Mouse (Mus musculus) layer of hippocampus, adult 2 months (tissue): Measurements from ENCODE around the gene Trim65. TPM values are rescaled to one million over a fixed set of nuclear protein-coding genes. Genes with fewer than 3 reads are reported as not detected.

Experiments
- DNase-seq, 2 experiments: peaks; one replicate each; pipeline ENCODE4 v3.0.0; 2022; ENCODE audit warnings: low spot score in 2 of 2
- H3K27ac ChIP-seq: fragments of 200-600 bp; 2 replicates; pipeline ENCODE4 v1.8.1; 2022
- H3K4me3 ChIP-seq: fragments of 200-600 bp; 2 replicates; pipeline ENCODE4 v1.8.1; 2022; ENCODE audit warnings: mild to moderate bottlenecking
- CTCF ChIP-seq: fragments of 200-600 bp; conservative IDR thresholded peaks from 2 replicates; pipeline ENCODE4 v1.8.1; 2022; ENCODE audit warnings: antibody characterized with exemption, mild to moderate bottlenecking, moderate library complexity
- total RNA-seq, 2 experiments: library from RNA; stranded (reverse); gene quantifications; 2 replicates each; pipeline ENCODE4 v1.2.3; 2021

Gene Trim65
- total RNA-seq, 2 experiments from 2014 or later: 6.9 to 7.7 TPM

DNA sequence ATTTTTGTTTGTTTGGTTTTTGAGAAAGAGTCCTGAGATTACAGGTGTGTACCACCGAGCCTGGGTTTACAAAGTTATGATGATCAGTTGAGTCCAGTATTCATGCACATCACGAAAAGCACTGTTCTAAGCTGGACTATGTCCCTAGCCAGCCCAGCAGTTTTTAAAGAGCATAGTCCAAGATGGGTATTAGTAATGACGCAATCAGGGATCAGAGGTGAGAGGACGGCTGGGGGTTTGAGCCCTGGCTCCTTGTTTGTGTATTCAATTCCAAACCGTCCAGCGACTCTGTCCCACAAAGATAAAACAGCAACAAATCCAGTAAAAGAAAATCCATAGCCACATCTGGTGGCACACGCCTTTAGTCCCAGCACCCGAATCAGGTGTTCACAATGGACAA is 42.7 kb downstream of the Trim65 start:
- Histone ChIP-seq H3K27ac (no peak overlapping the region), H3K4me3 (no peak overlapping the region)
- DNase-seq: no peak
- no peak for TF ChIP-seq CTCF

DNA sequence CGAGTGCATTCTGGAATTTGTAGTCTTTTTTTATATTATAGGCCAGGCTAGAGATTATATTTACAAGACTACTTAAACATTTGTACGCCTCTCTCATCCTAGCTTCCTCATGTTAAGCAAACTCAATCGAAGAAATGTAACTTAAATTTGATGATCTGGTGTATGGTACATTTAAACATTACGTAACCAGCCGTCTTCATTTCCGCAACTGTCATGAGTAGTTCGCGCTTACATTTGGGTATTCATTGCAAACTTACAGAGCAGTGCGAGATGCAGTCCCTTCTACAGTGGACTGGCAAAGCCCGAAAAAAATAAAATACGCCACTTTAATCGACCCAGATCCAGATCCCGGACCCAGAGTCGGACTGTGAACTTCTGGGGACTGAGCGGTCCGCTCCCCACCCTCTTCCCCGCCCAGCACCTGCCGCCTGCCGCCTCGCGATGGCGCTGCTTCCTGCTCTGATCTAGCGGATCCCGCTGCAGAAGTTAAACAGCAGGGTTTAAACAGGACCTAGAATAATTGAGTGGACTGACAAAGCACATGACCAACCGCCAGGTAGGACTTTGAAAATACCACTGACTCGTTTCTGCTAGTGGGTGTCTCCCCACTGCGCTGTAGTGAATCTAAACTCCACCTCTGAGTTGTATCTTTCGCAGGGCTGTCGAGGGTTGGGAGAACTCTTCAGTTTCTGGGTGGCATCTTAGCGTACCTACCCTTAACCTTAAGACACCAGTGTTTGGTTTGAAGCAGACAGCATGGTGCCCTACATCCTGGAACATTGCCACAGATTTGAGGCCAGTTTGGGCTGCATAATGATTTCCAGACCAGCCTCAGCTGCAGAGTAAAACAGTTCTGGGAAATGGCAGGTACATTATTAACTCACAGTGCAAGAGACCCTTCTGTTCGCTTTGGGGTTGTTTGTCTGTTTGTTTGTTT is 43.5 kb downstream of the Trim65 start:
- peak; percentile 81 to 85 for DNase-seq
- H3K27ac ChIP-seq: peak overlapping the region; percentile 93
- H3K4me3 ChIP-seq: peak overlapping the region; percentile 69
- TF ChIP-seq CTCF: peak; percentile 91

DNA sequence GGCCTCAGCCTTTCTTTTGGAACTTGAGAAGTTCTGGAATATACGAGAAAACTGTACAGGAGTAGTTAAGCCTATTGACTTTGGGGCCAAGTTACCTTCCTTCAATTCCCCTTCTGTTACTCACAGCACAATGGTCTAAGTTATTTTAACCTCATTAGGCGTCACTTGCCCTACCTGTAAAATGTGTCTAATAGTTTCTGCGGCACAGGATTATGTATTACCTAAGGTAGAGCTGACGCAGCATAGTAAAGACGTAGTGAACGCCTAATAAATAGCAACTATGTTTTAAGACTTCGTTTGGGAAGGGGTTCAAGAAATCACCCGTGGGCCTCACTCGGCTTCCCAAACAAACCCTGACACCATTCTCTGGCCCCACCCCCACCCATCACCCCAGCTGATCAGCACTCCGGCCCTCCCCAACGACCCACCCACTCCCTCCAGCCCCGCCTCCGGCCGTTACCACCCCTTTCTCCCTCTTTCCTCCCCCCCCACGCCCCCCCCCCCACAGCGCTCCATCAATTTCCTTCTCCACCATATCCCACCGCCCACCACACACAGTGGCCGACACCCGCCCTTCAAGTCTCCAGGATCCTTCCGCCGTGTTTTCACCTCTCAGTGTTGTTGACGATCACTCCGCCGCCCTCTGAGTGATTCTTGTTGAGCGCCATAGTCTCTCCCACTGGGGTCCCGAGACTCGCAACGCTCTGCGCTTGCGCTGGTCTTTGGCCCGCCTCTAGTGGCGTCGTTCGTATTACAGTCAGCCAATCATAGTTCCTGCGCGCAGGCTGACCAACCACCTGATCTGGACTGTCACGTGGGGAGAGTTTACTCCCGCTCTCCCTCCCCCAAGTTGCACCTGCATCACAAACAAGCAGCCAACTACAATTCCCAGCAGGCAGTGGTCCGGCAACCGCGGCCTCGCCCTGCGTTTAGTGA is 44.4 kb downstream of the Trim65 start, which contains the start of gene Wbp2:
TSS of gene Wbp2 (minus strand) at position 738 of the 936 bp plus-strand sequence.
- H3K27ac ChIP-seq: peak within 1 kb of the TSS; percentile 93
- TF ChIP-seq CTCF: peak; percentile 61
- DNase-seq: peak; percentile 94 to 99

DNA sequence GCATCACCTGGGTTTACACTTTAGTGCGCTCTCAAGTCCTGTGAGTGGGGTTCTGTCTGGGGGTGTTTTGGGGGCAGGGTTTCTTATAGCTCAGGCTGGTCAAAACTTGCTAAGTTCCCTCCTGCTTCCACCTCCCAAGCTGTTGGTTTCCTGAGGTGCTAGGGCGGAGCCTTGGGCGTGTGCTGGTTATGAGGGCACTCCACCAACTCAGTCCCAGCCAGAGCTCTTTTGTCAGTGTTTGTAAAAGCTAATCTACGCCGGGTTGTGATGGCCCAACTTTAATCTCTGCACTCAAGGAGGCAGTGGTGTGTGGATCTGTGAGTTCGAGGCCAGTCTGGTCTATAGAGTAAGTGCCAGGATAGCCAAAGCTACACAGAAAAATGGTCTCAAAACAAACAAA is 46.8 kb downstream of the Trim65 start:
- Histone ChIP-seq H3K27ac (no peak overlapping the region), H3K4me3 (no peak overlapping the region)
- no peak for TF ChIP-seq CTCF
- no peak for DNase-seq

More for the DNA sequence above, 44.4 kb downstream of the Trim65 start, which contains the start of gene Wbp2:
- peak within 1 kb of the TSS; percentile 69 for H3K4me3 ChIP-seq

- no peak overlapping the region for H3K4me3 ChIP-seq
- 0 out of 2 replicates have a peak overlapping the region, but pooled peaks have one; percentile 2 for H3K27ac ChIP-seq
- no peak for TF ChIP-seq CTCF
- no peak for DNase-seq
Measured at GRCm38 (mm10) chr11:116083096-116083672, 47.7 kb downstream of the Trim65 start.

GRCm38 (mm10) chr11:116081081-116081480 is 49.8 kb downstream of the Trim65 start:
- Histone ChIP-seq H3K27ac (peak overlapping the region; percentile 94), H3K4me3 (no peak overlapping the region)
- DNase-seq: no peak
- TF ChIP-seq CTCF: peak; percentile 69

- TF ChIP-seq CTCF: no peak
- Histone ChIP-seq H3K27ac (peak overlapping the region; percentile 94), H3K4me3 (no peak overlapping the region)
- DNase-seq: peak; percentile 81 to 89
Measured at GRCm38 (mm10) chr11:116079511-116079910, 51.4 kb downstream of the Trim65 start.

- Histone ChIP-seq H3K27ac (peak overlapping the region; percentile 94), H3K4me3 (no peak overlapping the region)
- TF ChIP-seq CTCF: no peak
- DNase-seq: no peak
Measured at GRCm38 (mm10) chr11:116078676-116079320, 52.1 kb downstream of the Trim65 start.

DNA sequence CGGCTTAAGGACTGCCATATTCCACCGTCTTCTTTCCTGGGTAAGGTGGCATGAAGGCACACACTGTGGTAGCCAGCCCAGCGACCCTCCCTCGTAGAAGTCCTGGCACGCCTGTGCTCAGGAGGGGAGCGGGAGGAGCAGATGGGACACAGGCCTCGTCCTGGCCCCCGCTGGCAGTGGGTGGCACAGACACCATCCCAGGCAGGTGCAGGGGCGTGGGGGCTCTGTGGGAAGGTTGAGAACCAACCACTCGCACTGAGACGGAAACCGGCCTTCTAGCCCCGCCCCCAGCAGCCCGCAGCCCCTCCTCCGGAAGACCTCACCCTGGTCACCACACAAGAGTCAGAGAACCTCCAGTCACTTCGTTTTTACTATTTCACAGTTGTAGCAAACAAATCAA is 52.7 kb downstream of the Trim65 start:
- H3K27ac ChIP-seq: peak overlapping the region; percentile 94
- TF ChIP-seq CTCF: no peak
- no peak for DNase-seq
- no peak overlapping the region; the same call in 1 of the 2 replicates for H3K4me3 ChIP-seq

DNA sequence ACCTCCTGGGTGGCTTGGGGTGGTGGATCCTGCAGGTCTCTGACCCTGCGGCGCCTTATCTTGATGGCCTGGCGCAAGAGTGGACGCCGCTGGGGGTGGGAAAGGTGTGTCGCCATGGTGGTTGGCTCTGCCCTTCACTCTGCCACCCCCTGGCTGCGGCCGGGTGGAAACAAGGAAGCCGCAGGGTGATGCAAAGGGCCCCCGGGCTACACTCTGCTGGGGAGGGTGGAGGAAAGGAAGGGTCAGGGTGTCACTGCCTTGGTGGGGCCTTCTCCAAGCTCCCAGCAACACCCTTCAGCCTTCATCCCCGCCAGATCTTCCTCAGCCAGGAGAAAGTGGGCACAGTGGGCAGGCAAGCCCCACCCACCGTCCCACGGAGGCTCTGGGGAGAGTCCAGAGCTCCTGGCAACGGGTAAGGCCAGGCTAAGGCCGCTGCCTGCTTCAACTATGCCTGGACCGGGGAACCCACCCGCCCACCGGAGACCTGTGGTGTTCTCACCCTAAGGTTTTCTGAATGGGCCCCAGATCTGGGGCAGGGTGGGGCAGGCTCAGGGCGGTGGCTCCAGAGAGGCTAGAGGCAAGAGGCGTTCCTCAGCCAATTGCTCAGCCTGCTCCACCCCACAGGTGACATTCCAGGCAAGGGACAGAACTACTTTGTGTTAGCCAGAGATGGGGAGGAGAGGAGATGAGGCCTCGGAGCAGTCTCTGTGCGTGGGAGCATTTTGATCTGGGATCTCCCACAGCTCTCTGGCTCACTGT is 53.3 kb downstream of the Trim65 start, which contains the start of gene Unc13d:
TSS of gene Unc13d (minus strand) at position 516 of the 759 bp plus-strand sequence.
- TF ChIP-seq CTCF: peak; percentile 44
- DNase-seq: no peak
- Histone ChIP-seq H3K27ac (peak within 1 kb of the TSS; percentile 94), H3K4me3 (no peak within 1 kb of the TSS; the same call in 1 of the 2 replicates)

DNA sequence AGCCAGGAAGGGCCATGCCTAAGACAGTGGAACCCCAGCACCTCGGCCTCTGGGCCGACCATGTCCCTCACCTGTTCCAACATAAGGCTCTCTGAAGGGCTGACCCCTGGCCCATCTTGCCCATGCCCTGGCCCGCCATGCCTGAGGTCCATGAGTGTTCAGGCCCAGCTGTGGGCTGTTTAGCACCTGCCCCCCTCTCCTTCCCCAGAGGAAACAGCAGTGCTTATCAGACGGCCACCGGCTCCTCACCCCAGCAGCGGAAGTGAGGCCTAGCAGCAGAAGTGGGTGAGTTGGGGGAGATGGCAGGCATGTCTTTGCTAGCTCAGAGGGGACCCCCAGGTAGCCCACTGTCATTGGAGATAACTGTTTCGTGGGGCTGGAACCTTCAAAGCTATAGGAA is 54.1 kb downstream of the Trim65 start:
- peak overlapping the region; percentile 94; the same call in 1 of the 2 replicates for H3K27ac ChIP-seq
- TF ChIP-seq CTCF: no peak

More for the DNA sequence above, 54.1 kb downstream of the Trim65 start:
- no peak overlapping the region for H3K4me3 ChIP-seq
- DNase-seq: no peak
